Comparison of ENCODE assay signal across 8 mouse cellular contexts in genomic region chr1:121180273-121181030, GRCm38 (mm10).
DNase-seq lines count a peak whose midpoint lies in the region; ATAC-seq and TF ChIP-seq lines count a peak whose summit lies in the region.

No protein-coding gene starts in this region.

- ATAC-seq in embryonic facial prominence, embryonic 14.5 days (ENCODE audit: low read depth): peak; percentile 74
- peak; percentile 44; the same call in 1 of the 2 replicates for ATAC-seq in heart, postnatal 0 days (ENCODE audit: insufficient read depth, low read depth)
- ATAC-seq in liver, embryonic 13.5 days (ENCODE audit: low read depth): no peak

- TF ChIP-seq POLR2A in olfactory bulb, adult 2 months (IDR thresholded peaks at IDR 0.05; ENCODE audit: insufficient read depth, low read depth, low read length): no peak

- H3K4me2 ChIP-seq in embryonic facial prominence, embryonic 14.5 days (ENCODE audit: low read depth, low read length): peak overlapping the region; percentile 35
- H3K4me2 ChIP-seq in heart, postnatal 0 days (ENCODE audit: low read depth, low read length): no peak overlapping the region
- no peak overlapping the region for H3K4me2 ChIP-seq in liver, embryonic 13.5 days

- H3K27ac ChIP-seq in embryonic facial prominence, embryonic 14.5 days (replicated peaks; ENCODE audit: low read depth, low read length): no peak overlapping the region
- no peak overlapping the region for H3K27ac ChIP-seq in heart, postnatal 0 days (ENCODE audit: low read depth)
- H3K27ac ChIP-seq in liver, embryonic 13.5 days: no peak overlapping the region
- no peak overlapping the region for H3K27ac ChIP-seq in olfactory bulb, adult 2 months (ENCODE audit: insufficient read depth, low read depth, low read length)

- H3K36me3 ChIP-seq in embryonic facial prominence, embryonic 14.5 days (ENCODE audit: control insufficient read depth, insufficient read depth, low read length): no peaks in the 10 kb centered on the region
- H3K36me3 ChIP-seq in heart, postnatal 0 days (replicated peaks; ENCODE audit: control insufficient read depth, insufficient read depth, low read length): no peaks in the 10 kb centered on the region
- no peaks in the 10 kb centered on the region for H3K36me3 ChIP-seq in liver, embryonic 13.5 days

- WGBS in embryonic facial prominence, embryonic 14.5 days: 19% methylated on average over 20 of the region's 20 CpGs
- WGBS in heart, postnatal 0 days: 19% methylated on average over 20 of the region's 20 CpGs
- WGBS in liver, embryonic 13.5 days (ENCODE audit: insufficient replicate concordance): 17% methylated on average over 20 of the region's 20 CpGs
- WGBS in olfactory bulb, adult 2 months: 21% methylated on average over 20 of the region's 20 CpGs

- H3K9me3 ChIP-seq in embryonic facial prominence, embryonic 14.5 days (ENCODE audit: control insufficient read depth, low read length): no peaks in the 10 kb centered on the region
- no peaks in the 10 kb centered on the region for H3K9me3 ChIP-seq in heart, postnatal 0 days (replicated peaks; ENCODE audit: control insufficient read depth, low read length)
- no peaks in the 10 kb centered on the region for H3K9me3 ChIP-seq in liver, embryonic 13.5 days (replicated peaks)

- peaks cover 4% of the 10 kb centered on the region; the same call in 1 of the 2 replicates for H3K4me1 ChIP-seq in embryonic facial prominence, embryonic 14.5 days (ENCODE audit: control insufficient read depth, insufficient read depth, low read length)
- H3K4me1 ChIP-seq in heart, postnatal 0 days (ENCODE audit: control insufficient read depth, insufficient read depth): no peaks in the 10 kb centered on the region
- no peaks in the 10 kb centered on the region for H3K4me1 ChIP-seq in liver, embryonic 13.5 days (replicated peaks)
- no peaks in the 10 kb centered on the region for H3K4me1 ChIP-seq in olfactory bulb, adult 2 months (ENCODE audit: control insufficient read depth, insufficient read depth, low read length)

- DNase-seq in A20 (ENCODE audit: low read depth, low spot score): peak; percentile 60
- DNase-seq in adrenal gland, postnatal 36 days: peak; percentile 81 to 85
- peak; percentile 95 for DNase-seq in embryonic facial prominence, embryonic 14.5 days (ENCODE audit: low spot score)
- DNase-seq in heart, postnatal 0 days (ENCODE audit: low spot score): peak; percentile 74
- DNase-seq in kidney, postnatal 25 days: peak; percentile 79 to 86
- peak; percentile 20 for DNase-seq in liver, embryonic 13.5 days
- peak; percentile 42 to 53 for DNase-seq in urinary bladder, adult 18-20 months (ENCODE audit: low spot score in 2 of 2)

- no peak overlapping the region for H3K9ac ChIP-seq in embryonic facial prominence, embryonic 14.5 days (ENCODE audit: low read depth, low read length)
- H3K9ac ChIP-seq in heart, postnatal 0 days (replicated peaks; ENCODE audit: low read depth, low read length): no peak overlapping the region
- no peak overlapping the region for H3K9ac ChIP-seq in liver, embryonic 13.5 days

- no peak for TF ChIP-seq EP300 in heart, postnatal 0 days (IDR thresholded peaks at IDR 0.05; ENCODE audit: low read depth)

- peaks cover 58% of the 10 kb centered on the region for H3K27me3 ChIP-seq in embryonic facial prominence, embryonic 14.5 days (replicated peaks; ENCODE audit: control insufficient read depth, insufficient read depth, low read length)
- peaks cover 55% of the 10 kb centered on the region for H3K27me3 ChIP-seq in heart, postnatal 0 days (ENCODE audit: control insufficient read depth, insufficient read depth, low read length)
- H3K27me3 ChIP-seq in liver, embryonic 13.5 days: peaks cover 51% of the 10 kb centered on the region

- TF ChIP-seq CTCF in heart, postnatal 0 days (IDR thresholded peaks at IDR 0.05; ENCODE audit: low read depth): peak; percentile 72
- peak; percentile 57 for TF ChIP-seq CTCF in olfactory bulb, adult 2 months (IDR thresholded peaks at IDR 0.05; ENCODE audit: insufficient read depth, low read depth, low read length)

- no peak overlapping the region for H3K4me3 ChIP-seq in embryonic facial prominence, embryonic 14.5 days (ENCODE audit: low read depth, low read length)
- H3K4me3 ChIP-seq in heart, postnatal 0 days (ENCODE audit: low read depth, low read length): no peak overlapping the region
- H3K4me3 ChIP-seq in liver, embryonic 13.5 days (replicated peaks): no peak overlapping the region
- no peak overlapping the region for H3K4me3 ChIP-seq in olfactory bulb, adult 2 months (ENCODE audit: insufficient read depth, low read depth, low read length)

Comparison
In these comparisons a context has a peak if more than half of its experiments do, and no peak if none do; other contexts are left out.
1. DNase-seq: peak in every context shown above with its lines; median percentile 95 in embryonic facial prominence, embryonic 14.5 days; 83 in adrenal gland, postnatal 36 days; 82 in kidney, postnatal 25 days; 74 in heart, postnatal 0 days; 60 in A20; 48 in urinary bladder, adult 18-20 months; 20 in liver, embryonic 13.5 days.